8 mouse cellular contexts compared by ENCODE assay signal in genomic region chr7:29168791-29169230, GRCm38 (mm10). TPM values are rescaled to one million over a fixed set of nuclear protein-coding genes. Genes with fewer than 3 reads are reported as not detected.
A peak's percentile ranks its signal among the peaks of the same experiment; 100 is the strongest.
DNase-seq lines count a peak whose midpoint lies in the region; ATAC-seq and TF ChIP-seq lines count a peak whose summit lies in the region.

No protein-coding gene starts in this region.

- H3K4me3 ChIP-seq in lung, embryonic 14.5 days (ENCODE audit: low read depth, low read length) = peak overlapping the region; percentile 61
- peak overlapping the region; percentile 64 for H3K4me3 ChIP-seq in forebrain, embryonic 13.5 days
- peak overlapping the region; percentile 32 to 53; a peak in 2 of 4 replicates for H3K4me3 ChIP-seq in liver, embryonic 14.5 days (ENCODE audit: insufficient read depth in 1 of 2, low read depth in 2 of 2, low read length in 2 of 2)
- H3K4me3 ChIP-seq in stomach, embryonic 14.5 days (ENCODE audit: low read depth, low read length) = peak overlapping the region; percentile 63

- no peaks in the 10 kb centered on the region for H3K9me3 ChIP-seq in lung, embryonic 14.5 days (ENCODE audit: low read depth, low read length)
- no peaks in the 10 kb centered on the region for H3K9me3 ChIP-seq in forebrain, embryonic 13.5 days (replicated peaks)
- no peaks in the 10 kb centered on the region for H3K9me3 ChIP-seq in liver, embryonic 14.5 days (ENCODE audit: control insufficient read depth, low read length)
- H3K9me3 ChIP-seq in stomach, embryonic 14.5 days (ENCODE audit: control insufficient read depth, low read depth, low read length) = no peaks in the 10 kb centered on the region

- H3K9ac ChIP-seq in lung, embryonic 14.5 days = peak overlapping the region; percentile 50
- H3K9ac ChIP-seq in forebrain, embryonic 13.5 days = peak overlapping the region; percentile 75
- no peak overlapping the region for H3K9ac ChIP-seq in liver, embryonic 14.5 days (replicated peaks)
- peak overlapping the region; percentile 33 for H3K9ac ChIP-seq in stomach, embryonic 14.5 days (replicated peaks; ENCODE audit: low read depth, low read length)

- peaks cover 46% of the 10 kb centered on the region for H3K27me3 ChIP-seq in lung, embryonic 14.5 days (ENCODE audit: insufficient read depth, low read length)
- H3K27me3 ChIP-seq in forebrain, embryonic 13.5 days = peaks cover 47% of the 10 kb centered on the region
- peaks cover 54% of the 10 kb centered on the region for H3K27me3 ChIP-seq in liver, embryonic 14.5 days (ENCODE audit: control insufficient read depth, insufficient read depth, low read length)
- peaks cover 26% of the 10 kb centered on the region for H3K27me3 ChIP-seq in stomach, embryonic 14.5 days (ENCODE audit: control insufficient read depth, insufficient read depth, low read length)

- TF ChIP-seq EP300 in liver, embryonic 14.5 days (IDR thresholded peaks at IDR 0.05; ENCODE audit: low read depth) = no peak

- DNase-seq in adrenal gland, postnatal 25 days = peak; percentile 15
- no peak for DNase-seq in adrenal gland, postnatal 36 days
- no peak for DNase-seq in lung, embryonic 14.5 days
- DNase-seq in lung, postnatal 14 days = no peak
- DNase-seq in liver, embryonic 14.5 days (ENCODE audit: low read depth in 3 of 3, low spot score in 3 of 3) = no peak
- DNase-seq in adrenal gland, adult 18-20 months (ENCODE audit: low spot score in 2 of 2) = no peak

- WGBS in lung, embryonic 14.5 days = 0% methylated on average over 14 of the region's 14 CpGs
- under 1% methylated on average over 14 of the region's 14 CpGs for WGBS in forebrain, embryonic 13.5 days
- WGBS in liver, embryonic 14.5 days (ENCODE audit: insufficient replicate concordance) = 2% methylated on average over 14 of the region's 14 CpGs
- under 1% methylated on average over 14 of the region's 14 CpGs for WGBS in stomach, embryonic 14.5 days

- no peak for TF ChIP-seq CTCF in lung, embryonic 14.5 days (IDR thresholded peaks at IDR 0.05; ENCODE audit: low read depth)
- no peak for TF ChIP-seq CTCF in liver, embryonic 14.5 days (IDR thresholded peaks at IDR 0.05; ENCODE audit: low read depth)

- peak overlapping the region; percentile 81 for H3K4me2 ChIP-seq in lung, embryonic 14.5 days
- peak overlapping the region; percentile 81 for H3K4me2 ChIP-seq in forebrain, embryonic 13.5 days
- peak overlapping the region; percentile 61 for H3K4me2 ChIP-seq in liver, embryonic 14.5 days (ENCODE audit: low read depth)
- H3K4me2 ChIP-seq in stomach, embryonic 14.5 days (replicated peaks; ENCODE audit: low read depth, low read length) = peak overlapping the region; percentile 84

- H3K27ac ChIP-seq in lung, embryonic 14.5 days (ENCODE audit: low read depth) = no peak overlapping the region
- H3K27ac ChIP-seq in forebrain, embryonic 13.5 days = peak overlapping the region; percentile 81
- H3K27ac ChIP-seq in liver, embryonic 14.5 days = no peak overlapping the region
- no peak overlapping the region; the same call in 1 of the 2 replicates for H3K27ac ChIP-seq in stomach, embryonic 14.5 days (ENCODE audit: low read length)

- peaks cover 11% of the 10 kb centered on the region; the same call in 1 of the 2 replicates for H3K4me1 ChIP-seq in lung, embryonic 14.5 days (ENCODE audit: insufficient read depth)
- peaks cover 49% of the 10 kb centered on the region for H3K4me1 ChIP-seq in forebrain, embryonic 13.5 days
- peaks cover 2 to 6% of the 10 kb centered on the region in 2 experiments; a peak in 1 of 4 replicates for H3K4me1 ChIP-seq in liver, embryonic 14.5 days (replicated peaks; ENCODE audit: control insufficient read depth in 2 of 2, insufficient read depth in 2 of 2, low read length in 1 of 2)
- peaks cover 20% of the 10 kb centered on the region for H3K4me1 ChIP-seq in stomach, embryonic 14.5 days (ENCODE audit: control insufficient read depth, insufficient read depth, low read length)

- H3K36me3 ChIP-seq in lung, embryonic 14.5 days (ENCODE audit: insufficient read depth) = peaks cover 14% of the 10 kb centered on the region
- peaks cover 19% of the 10 kb centered on the region for H3K36me3 ChIP-seq in forebrain, embryonic 13.5 days (ENCODE audit: poor library complexity, severe bottlenecking)
- H3K36me3 ChIP-seq in liver, embryonic 14.5 days (replicated peaks; ENCODE audit: control insufficient read depth, insufficient read depth, low read depth) = peaks cover under 1% of the 10 kb centered on the region
- H3K36me3 ChIP-seq in stomach, embryonic 14.5 days (ENCODE audit: control insufficient read depth, insufficient read depth, low read length) = peaks cover 8% of the 10 kb centered on the region

- no peak for ATAC-seq in lung, embryonic 14.5 days (ENCODE audit: insufficient read depth)
- ATAC-seq in forebrain, embryonic 13.5 days = peak; percentile 39
- ATAC-seq in liver, embryonic 14.5 days (ENCODE audit: insufficient read depth) = no peak
- no peak for ATAC-seq in stomach, embryonic 14.5 days (ENCODE audit: insufficient number of reproducible peaks, insufficient read depth, low FRiP score, low read depth)

RNA-seq across cellular contexts. Expression of gene Ggn, which starts 1.2 kb away (rescaled TPM):
- 1.3 and 1.4 TPM in 2 replicates for total RNA-seq in adrenal gland, postnatal 25 days (2021)
- 1 to 10 TPM; 1.2 to 2.3 TPM for total RNA-seq in adrenal gland, postnatal 36 days (2021)
- 0.17 and 0.28 TPM in 2 replicates for polyA plus RNA-seq in lung, embryonic 14.5 days (2014; fragmentation: Nextera tagmentation; extraction: Ambion mirVana)
- 0.38 and 0.65 TPM in 2 replicates for polyA plus RNA-seq in forebrain, embryonic 13.5 days (2015; fragmentation: Nextera tagmentation; extraction: Ambion mirVana)
- polyA plus RNA-seq in liver, embryonic 14.5 days (2012; rRNA removed) = 0.03 and 0.04 TPM in 2 replicates
- polyA plus RNA-seq in liver, embryonic 14.5 days (2014; fragmentation: Nextera tagmentation; extraction: Ambion mirVana) = not detected in 2 replicates
- 0.38 and 0.49 TPM in 2 replicates for polyA plus RNA-seq in stomach, embryonic 14.5 days (2014; fragmentation: Nextera tagmentation; extraction: Ambion mirVana)
- under 1 TPM; 0.64 to 0.83 TPM for total RNA-seq in adrenal gland, adult 18-20 months (2021)

RNA-seq across cellular contexts. Expression of gene Spred3, which starts 1.4 kb away (rescaled TPM):
- total RNA-seq in adrenal gland, postnatal 25 days (2021) = 7.4 and 11.0 TPM in 2 replicates
- total RNA-seq in adrenal gland, postnatal 36 days (2021) = 1 to 10 TPM; 5.5 to 6.1 TPM
- polyA plus RNA-seq in lung, embryonic 14.5 days (2014; fragmentation: Nextera tagmentation; extraction: Ambion mirVana) = 1.7 and 2.5 TPM in 2 replicates
- polyA plus RNA-seq in forebrain, embryonic 13.5 days (2015; fragmentation: Nextera tagmentation; extraction: Ambion mirVana) = 5.6 and 6.5 TPM in 2 replicates
- polyA plus RNA-seq in liver, embryonic 14.5 days (2012; rRNA removed) = 0.38 and 0.51 TPM in 2 replicates
- 0.04 and 0.08 TPM in 2 replicates for polyA plus RNA-seq in liver, embryonic 14.5 days (2014; fragmentation: Nextera tagmentation; extraction: Ambion mirVana)
- polyA plus RNA-seq in stomach, embryonic 14.5 days (2014; fragmentation: Nextera tagmentation; extraction: Ambion mirVana) = 5.9 TPM in 2 replicates
- total RNA-seq in adrenal gland, adult 18-20 months (2021) = 1 to 10 TPM; 5.3 to 7.0 TPM

RNA-seq across cellular contexts. Expression of gene Psmd8, which starts 11.7 kb away (rescaled TPM):
- total RNA-seq in adrenal gland, postnatal 25 days (2021) = 176 and 192 TPM in 2 replicates
- total RNA-seq in adrenal gland, postnatal 36 days (2021) = 100 to 1,000 TPM; 188 to 194 TPM
- polyA plus RNA-seq in lung, embryonic 14.5 days (2014; fragmentation: Nextera tagmentation; extraction: Ambion mirVana) = 284 and 285 TPM in 2 replicates
- 292 and 296 TPM in 2 replicates for polyA plus RNA-seq in forebrain, embryonic 13.5 days (2015; fragmentation: Nextera tagmentation; extraction: Ambion mirVana)
- polyA plus RNA-seq in liver, embryonic 14.5 days (2012; rRNA removed) = 86.0 and 86.2 TPM in 2 replicates
- 130 and 131 TPM in 2 replicates for polyA plus RNA-seq in liver, embryonic 14.5 days (2014; fragmentation: Nextera tagmentation; extraction: Ambion mirVana)
- polyA plus RNA-seq in stomach, embryonic 14.5 days (2014; fragmentation: Nextera tagmentation; extraction: Ambion mirVana) = 264 and 268 TPM in 2 replicates
- total RNA-seq in adrenal gland, adult 18-20 months (2021) = 100 to 1,000 TPM; 180 to 223 TPM

RNA-seq across cellular contexts. Expression of gene Fam98c, which starts 12.8 kb away (rescaled TPM):
- 14.4 and 15.7 TPM in 2 replicates for total RNA-seq in adrenal gland, postnatal 25 days (2021)
- total RNA-seq in adrenal gland, postnatal 36 days (2021) = 10 to 100 TPM; 10.6 to 12.8 TPM
- 10.7 and 16.3 TPM in 2 replicates for polyA plus RNA-seq in lung, embryonic 14.5 days (2014; fragmentation: Nextera tagmentation; extraction: Ambion mirVana)
- 14.1 and 15.9 TPM in 2 replicates for polyA plus RNA-seq in forebrain, embryonic 13.5 days (2015; fragmentation: Nextera tagmentation; extraction: Ambion mirVana)
- polyA plus RNA-seq in liver, embryonic 14.5 days (2012; rRNA removed) = 5.1 and 5.8 TPM in 2 replicates
- 4.6 and 4.7 TPM in 2 replicates for polyA plus RNA-seq in liver, embryonic 14.5 days (2014; fragmentation: Nextera tagmentation; extraction: Ambion mirVana)
- 17.7 and 17.8 TPM in 2 replicates for polyA plus RNA-seq in stomach, embryonic 14.5 days (2014; fragmentation: Nextera tagmentation; extraction: Ambion mirVana)
- 1 to 10 TPM; 9.1 to 9.8 TPM for total RNA-seq in adrenal gland, adult 18-20 months (2021)

RNA-seq across cellular contexts. Expression of gene Rasgrp4, which starts 34.2 kb away (rescaled TPM):
- total RNA-seq in adrenal gland, postnatal 25 days (2021) = 0.90 and 1.7 TPM in 2 replicates
- total RNA-seq in adrenal gland, postnatal 36 days (2021) = 1 to 10 TPM; 1.2 to 1.6 TPM
- polyA plus RNA-seq in lung, embryonic 14.5 days (2014; fragmentation: Nextera tagmentation; extraction: Ambion mirVana) = 0.95 and 1.0 TPM in 2 replicates
- polyA plus RNA-seq in forebrain, embryonic 13.5 days (2015; fragmentation: Nextera tagmentation; extraction: Ambion mirVana) = 0.48 and 0.57 TPM in 2 replicates
- polyA plus RNA-seq in liver, embryonic 14.5 days (2012; rRNA removed) = 0.88 and 0.96 TPM in 2 replicates
- polyA plus RNA-seq in liver, embryonic 14.5 days (2014; fragmentation: Nextera tagmentation; extraction: Ambion mirVana) = 0.04 and 0.39 TPM in 2 replicates
- 0.51 and 0.73 TPM in 2 replicates for polyA plus RNA-seq in stomach, embryonic 14.5 days (2014; fragmentation: Nextera tagmentation; extraction: Ambion mirVana)
- total RNA-seq in adrenal gland, adult 18-20 months (2021) = 1 to 10 TPM; 1.4 to 1.9 TPM
